Mouse (Mus musculus) layer of hippocampus, postnatal 14 days (tissue): ENCODE measurements around the gene Pou2f1. TPM values are rescaled to one million over a fixed set of nuclear protein-coding genes. Genes with fewer than 3 reads are reported as not detected.

Experiments
- DNase-seq, 2 experiments: peaks; one replicate each; pipeline ENCODE4 v3.0.0; 2021 to 2022; ENCODE audit warnings: low spot score in 2 of 2, mixed read lengths in 1 of 2
- long read RNA-seq, 2 experiments: library from polyadenylated mRNA; stranded (forward); transcript quantifications; one replicate each; pipeline ENCODE4 v2.0.0; 2021
- total RNA-seq, 2 experiments: library from RNA; stranded (reverse); gene quantifications; 2 replicates each; pipeline ENCODE4 v1.2.3; 2021

The Pou2f1 gene
- 10 to 100 TPM; 16.6 to 17.7 TPM for total RNA-seq
- long read RNA-seq, experiment 1, partial matches to known transcripts = 2 of 7 reads
- long read RNA-seq, experiment 1, other reads (novel, unspliced or antisense) = 4 of 7 reads
- long read RNA-seq, experiment 2, partial matches to known transcripts = 1 of 2 reads
- long read RNA-seq, experiment 2, other reads (novel, unspliced or antisense) = 1 of 2 reads

- DNase-seq = peak; percentile 95 to 98
Observed at GRCm38 (mm10) chr1:166002520-166003155, at the start of gene Pou2f1. TSS of gene Pou2f1 (minus strand) at chr1:166002678.

GRCm38 (mm10) chr1:166049046-166049827 is 46.8 kb upstream of the Pou2f1 start:
- DNase-seq = peak in 1 of 2 experiments; percentile 9

DNA sequence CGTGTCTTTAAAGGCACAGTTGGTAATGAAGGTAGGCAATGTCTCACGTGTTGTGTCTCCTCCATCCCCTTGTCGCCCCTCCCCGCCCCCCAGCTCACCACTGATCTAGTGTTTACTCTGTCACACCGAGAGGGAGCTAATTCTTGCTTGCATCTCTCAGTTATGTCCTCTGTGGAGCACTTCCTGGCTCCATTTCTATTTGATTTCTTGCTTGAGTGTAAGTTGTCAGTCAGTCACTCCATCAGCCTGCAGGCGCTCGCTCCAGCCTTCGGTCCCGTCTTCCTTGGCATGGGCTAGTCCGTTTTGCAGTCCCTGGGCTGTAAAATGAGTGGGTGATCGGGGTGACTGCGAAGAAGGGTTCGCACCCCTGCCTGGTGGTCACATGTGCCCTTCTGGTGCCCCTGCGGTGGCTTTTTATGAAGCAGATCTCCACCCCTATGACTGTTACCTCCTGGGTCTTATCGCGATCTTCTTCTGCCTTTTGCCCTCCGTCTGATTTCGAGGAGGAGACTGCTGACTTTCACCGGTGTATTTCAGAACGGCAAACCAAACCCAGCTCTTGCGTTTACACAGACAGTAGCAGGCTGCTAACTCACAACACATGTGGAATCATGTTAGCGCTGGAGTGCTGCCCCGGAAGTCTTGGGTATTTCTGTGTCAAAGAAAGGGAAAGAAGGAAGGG is 45.9 kb upstream of the Pou2f1 start:
- no peak for DNase-seq

DNA sequence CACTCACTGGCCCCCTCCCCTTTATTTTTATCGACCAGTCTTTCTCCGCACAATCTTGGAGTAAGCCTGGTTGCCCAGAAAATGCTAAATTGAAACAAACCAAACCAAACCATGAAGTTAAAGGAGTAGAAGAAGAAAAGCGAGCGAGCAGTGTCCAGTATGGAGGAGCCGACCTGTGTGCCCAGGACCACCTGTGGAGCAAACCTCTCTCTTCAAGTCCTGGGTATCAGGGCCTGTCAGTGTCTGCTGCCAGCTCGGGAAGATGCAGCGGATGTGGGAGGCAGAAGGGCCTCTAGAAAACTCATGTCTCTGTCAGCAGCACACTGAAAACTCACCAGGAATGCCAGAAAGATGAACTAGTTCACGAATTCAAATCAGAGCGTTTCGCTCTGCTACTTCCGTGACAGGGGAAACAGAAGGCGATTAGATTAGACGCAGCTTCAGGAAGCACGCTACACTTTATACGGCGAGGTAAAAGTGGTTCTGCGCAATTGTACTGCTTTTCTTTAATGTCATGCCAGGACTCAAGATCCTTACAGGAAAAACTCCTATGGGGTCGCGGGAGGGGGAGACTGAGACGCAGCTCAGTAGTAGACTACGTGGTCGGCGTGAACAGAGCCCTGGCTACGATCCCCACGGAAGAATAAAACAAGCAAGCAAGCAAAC is 45.2 kb upstream of the Pou2f1 start:
- peak in 1 of 2 experiments; percentile 8 for DNase-seq

DNA sequence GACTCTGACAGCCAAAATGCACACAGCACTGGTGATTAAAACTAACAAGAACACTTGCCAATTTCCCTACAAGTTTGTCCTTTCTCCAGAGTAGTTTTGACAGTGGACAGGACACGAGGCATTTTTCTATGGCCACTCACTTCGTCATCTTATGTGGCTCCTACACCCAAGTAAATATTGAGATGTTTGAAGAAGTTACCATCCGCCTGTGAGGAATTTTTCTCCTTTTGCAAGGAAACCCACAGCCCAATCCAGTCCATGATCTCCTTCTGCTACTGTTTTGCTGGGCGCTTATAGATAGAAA is 43.4 kb upstream of the Pou2f1 start:
- DNase-seq = no peak

- DNase-seq = no peak
Observed at GRCm38 (mm10) chr1:166045060-166045893, 42.8 kb upstream of the Pou2f1 start.

GRCm38 (mm10) chr1:166043451-166044149 is 41.1 kb upstream of the Pou2f1 start:
- DNase-seq = peak; percentile 19 to 37

DNA sequence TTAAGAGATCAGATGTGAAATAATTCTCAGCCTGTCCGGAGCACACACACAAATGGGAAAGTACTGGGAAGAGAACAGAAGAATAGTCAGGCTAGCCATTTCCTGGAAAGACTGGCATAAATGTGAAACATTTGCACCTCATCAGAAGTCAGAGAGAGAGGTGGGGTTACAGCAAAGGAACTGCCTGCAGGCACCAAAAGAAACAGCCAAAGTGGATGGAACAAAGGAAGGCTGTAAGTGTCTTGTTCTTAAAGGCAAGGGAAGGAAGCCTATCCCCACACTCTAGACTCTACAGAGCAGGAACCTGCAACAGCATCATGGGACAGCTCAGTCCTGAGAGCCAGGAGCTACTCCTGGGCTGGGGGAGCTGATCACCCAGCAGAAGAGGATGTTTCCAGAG is 39.0 kb upstream of the Pou2f1 start:
- no peak for DNase-seq

DNA sequence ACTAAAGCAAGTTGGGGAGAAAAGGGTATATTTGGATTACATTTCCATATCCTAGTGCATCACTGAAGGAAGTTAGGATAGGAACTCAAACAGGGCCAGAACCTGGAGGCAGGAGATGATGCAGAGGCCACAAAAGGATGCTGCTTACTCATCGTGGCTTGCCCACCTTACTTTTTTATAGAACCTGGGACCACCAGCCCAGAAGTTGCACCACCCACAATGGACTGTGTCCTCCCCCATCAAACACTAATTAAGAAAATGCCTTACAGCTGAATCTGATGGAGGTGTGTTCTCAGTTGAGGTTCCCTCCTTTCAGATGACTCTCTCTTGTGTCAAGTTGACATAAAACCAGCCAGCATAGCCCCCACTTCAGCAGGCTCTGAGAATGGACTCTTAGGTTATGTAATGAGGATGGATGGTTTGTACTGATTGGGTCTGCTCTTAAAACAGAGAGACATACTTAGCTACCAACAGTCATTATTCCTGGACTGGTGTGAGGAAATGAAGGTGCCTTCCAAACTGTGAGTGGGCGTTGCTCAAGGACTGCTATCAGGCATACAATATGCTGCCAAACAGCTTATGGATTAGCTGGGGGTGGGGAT is 36.4 kb upstream of the Pou2f1 start:
- no peak for DNase-seq

DNA sequence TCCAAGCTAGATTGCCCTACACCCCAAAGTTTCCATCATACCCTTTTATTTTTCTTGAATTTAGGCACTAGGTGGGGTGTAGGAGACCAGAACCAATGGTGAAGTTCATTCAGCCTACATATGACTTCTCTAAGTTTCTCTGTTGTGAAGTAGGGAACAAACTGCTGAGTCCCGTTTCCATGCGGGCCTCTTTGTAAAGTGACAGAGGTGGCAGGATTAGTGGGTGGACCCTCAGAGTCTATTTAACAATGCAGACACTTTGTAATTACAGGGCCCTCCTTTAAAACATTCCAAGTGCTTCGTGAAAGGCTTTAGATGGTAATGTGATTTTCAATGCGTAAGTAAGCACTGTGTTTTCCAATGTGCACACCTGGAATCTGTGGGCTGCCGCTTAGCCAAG is 32.6 kb upstream of the Pou2f1 start:
- no peak for DNase-seq

GRCm38 (mm10) chr1:166031673-166032547 is 29.4 kb upstream of the Pou2f1 start:
- DNase-seq = no peak

DNA sequence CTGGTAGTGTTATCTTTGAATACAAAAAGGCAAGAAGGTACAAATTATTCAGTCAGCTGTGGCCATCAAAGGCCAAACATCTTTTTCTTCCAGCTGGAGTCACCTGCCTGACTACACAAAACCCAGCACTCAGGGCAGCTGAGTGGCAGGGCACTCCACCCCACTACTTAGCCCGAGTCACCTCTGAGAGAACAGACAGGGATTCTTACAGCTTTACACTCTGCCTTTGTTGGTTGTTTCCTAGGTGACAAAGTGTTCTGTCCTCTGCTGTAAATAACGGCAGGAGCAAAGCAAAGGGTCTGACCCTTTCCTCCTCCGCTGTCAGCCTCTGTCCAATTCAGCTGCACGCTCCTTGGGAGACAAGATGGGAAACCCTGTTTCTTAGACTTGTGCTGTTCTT is 21.5 kb upstream of the Pou2f1 start:
- DNase-seq = no peak

GRCm38 (mm10) chr1:166017203-166017602 is 14.7 kb upstream of the Pou2f1 start:
- no peak for DNase-seq

GRCm38 (mm10) chr1:166016306-166016705 is 13.8 kb upstream of the Pou2f1 start:
- no peak for DNase-seq

- no peak for DNase-seq
Observed at GRCm38 (mm10) chr1:166014530-166014929, 12.1 kb upstream of the Pou2f1 start.

DNA sequence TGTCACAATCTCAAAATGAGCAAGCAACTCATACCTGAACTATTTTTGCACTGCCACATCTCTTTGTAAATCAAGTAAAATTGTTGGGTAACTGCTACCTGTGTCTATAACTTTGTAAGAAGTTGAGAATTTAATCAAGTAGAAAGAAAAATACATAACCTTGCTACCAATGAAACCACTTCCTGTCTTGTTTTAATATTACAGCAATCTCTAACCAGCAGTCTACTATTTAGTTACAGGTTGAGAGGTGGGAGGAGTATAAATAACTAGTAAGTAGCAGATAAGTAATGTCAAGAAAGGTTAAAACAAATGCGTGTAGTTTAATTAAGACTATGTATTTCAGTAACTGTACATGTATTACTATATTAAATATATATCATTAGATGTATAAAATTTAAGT is 7.6 kb upstream of the Pou2f1 start:
- DNase-seq = no peak

DNA sequence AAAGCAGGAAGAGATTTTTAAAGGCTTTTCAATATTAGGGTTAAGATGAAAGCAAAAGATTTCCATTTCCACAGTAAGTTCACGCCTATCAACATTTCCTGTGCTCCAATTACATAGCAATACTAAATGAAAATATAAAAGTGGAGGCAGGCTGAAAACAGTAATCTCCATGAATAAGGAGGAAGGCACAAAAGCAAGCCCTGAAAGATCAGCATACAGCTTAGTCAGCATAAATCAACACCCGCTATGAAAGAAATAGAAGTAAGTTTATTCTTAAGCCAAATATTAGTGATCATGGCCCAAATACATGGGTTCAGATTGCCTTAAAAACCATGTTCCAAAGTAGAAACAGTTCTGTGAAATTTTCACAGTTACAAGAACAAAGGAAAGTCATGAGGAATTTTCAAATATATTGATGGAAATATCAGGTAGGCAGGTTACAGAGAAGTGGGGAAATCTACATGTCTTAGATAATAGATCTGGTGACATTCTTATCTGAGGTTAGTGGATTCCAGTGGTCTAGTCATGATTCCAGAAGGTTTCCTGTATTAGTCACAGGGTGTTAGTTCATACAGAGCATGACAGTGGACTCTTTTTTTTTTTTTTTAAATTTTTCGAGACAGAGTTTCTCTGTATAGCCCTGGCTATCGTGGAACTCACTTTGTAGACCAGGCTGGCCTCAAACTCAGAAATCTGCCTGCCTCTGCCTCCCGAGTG is 6.3 kb upstream of the Pou2f1 start:
- DNase-seq = no peak

GRCm38 (mm10) chr1:166007026-166007425 is 4.5 kb upstream of the Pou2f1 start:
- no peak for DNase-seq
